Mouse (Mus musculus): Measurements from ENCODE around the gene Ddx5.
"Not testable (repeated sequence)": the region's sequence is repeated elsewhere in the genome, so short reads cannot be mapped to it uniquely, and the experiment has no call there.

Ddx5 gene

GRCm38 (mm10) chr11:106788775-106789459 is at the start of gene Ddx5, which contains the start of gene Cep95:
TSS of gene Ddx5 (minus strand) at chr11:106789185.
TSS of gene Cep95 (plus strand) at chr11:106789252.
- DNase-seq: peak; percentile 99

GRCm38 (mm10) chr11:106828079-106828478 is 39.1 kb upstream of the Ddx5 start:
- no peak for DNase-seq

- no peak for DNase-seq
Measured at GRCm38 (mm10) chr11:106824403-106824802, 35.4 kb upstream of the Ddx5 start.

GRCm38 (mm10) chr11:106823741-106824140 is 34.8 kb upstream of the Ddx5 start:
- DNase-seq: no peak

- no peak for DNase-seq
Measured at GRCm38 (mm10) chr11:106822911-106823310, 33.9 kb upstream of the Ddx5 start.

GRCm38 (mm10) chr11:106822491-106822890 is 33.5 kb upstream of the Ddx5 start:
- no peak for DNase-seq

GRCm38 (mm10) chr11:106821397-106821796 is 32.4 kb upstream of the Ddx5 start:
- DNase-seq: no peak

- peak; percentile 79 to 88 for DNase-seq
Measured at GRCm38 (mm10) chr11:106820972-106821371, 32.0 kb upstream of the Ddx5 start.

GRCm38 (mm10) chr11:106820252-106820651 is 31.3 kb upstream of the Ddx5 start:
- peak; percentile 26 to 29 for DNase-seq

- DNase-seq: no peak
Measured at GRCm38 (mm10) chr11:106819595-106819994, 30.6 kb upstream of the Ddx5 start.

- peak; percentile 51 to 57 for DNase-seq
Measured at GRCm38 (mm10) chr11:106818341-106818740, 29.4 kb upstream of the Ddx5 start.

- no peak for DNase-seq
Measured at GRCm38 (mm10) chr11:106817808-106818207, 28.8 kb upstream of the Ddx5 start.

- no peak for DNase-seq
Measured at GRCm38 (mm10) chr11:106817156-106817555, 28.2 kb upstream of the Ddx5 start.

GRCm38 (mm10) chr11:106816316-106816715 is 27.3 kb upstream of the Ddx5 start:
- no peak for DNase-seq

GRCm38 (mm10) chr11:106815761-106816160 is 26.8 kb upstream of the Ddx5 start:
- DNase-seq: no peak

GRCm38 (mm10) chr11:106815331-106815730 is 26.3 kb upstream of the Ddx5 start:
- DNase-seq: no peak

- peak; percentile 73 to 82 for DNase-seq
Measured at GRCm38 (mm10) chr11:106814601-106815320, 25.8 kb upstream of the Ddx5 start.

- DNase-seq: peak; percentile 47 to 69
Measured at GRCm38 (mm10) chr11:106812410-106813136, 23.6 kb upstream of the Ddx5 start.

- not testable (repeated sequence) for DNase-seq
Measured at GRCm38 (mm10) chr11:106807442-106807841, 18.5 kb upstream of the Ddx5 start.

- DNase-seq: no peak
Measured at GRCm38 (mm10) chr11:106802069-106802627, 13.2 kb upstream of the Ddx5 start.

GRCm38 (mm10) chr11:106795679-106796078 is 6.7 kb upstream of the Ddx5 start:
- DNase-seq: no peak

- no peak for DNase-seq
Measured at GRCm38 (mm10) chr11:106793846-106794245, 4.9 kb upstream of the Ddx5 start.

- DNase-seq: no peak
Measured at GRCm38 (mm10) chr11:106789649-106790048, 664 bp upstream of the Ddx5 start.
